Mouse (Mus musculus) forebrain, embryonic 11.5 days (tissue): ENCODE measurements around the gene Ccdc57. TPM values are rescaled to one million over a fixed set of nuclear protein-coding genes. Genes with fewer than 3 reads are reported as not detected.
A peak's percentile ranks its signal among the peaks of the same experiment; 100 is the strongest.
"Not testable (repeated sequence)": the region's sequence is repeated elsewhere in the genome, so short reads cannot be mapped to it uniquely, and the experiment has no call there.

Experiments
- ATAC-seq: fragments of 200-750 bp; cut with Nextera tagmentation; replicated peaks from 2 replicates; pipeline ENCODE4 v1.8.0; 2017; ENCODE audit warnings: moderate TSS enrichment; ENCODE audit not compliant: low FRiP score
- DNase-seq: peaks from one replicate; pipeline ENCODE4 v3.0.0-alpha.2; 2017; ENCODE audit warnings: low spot score
- H3K27ac ChIP-seq: fragments of 300-500 bp; sonication (generic); 2 replicates; pipeline ENCODE4 v1.5.1; 2014; ENCODE audit warnings: low read depth, low read length
- H3K27me3 ChIP-seq: fragments of 300-500 bp; sonication (generic); 2 replicates; pipeline ENCODE4 v1.6.1; 2014; ENCODE audit warnings: mild to moderate bottlenecking, low read length, mixed read lengths; ENCODE audit not compliant: control insufficient read depth, insufficient read depth
- H3K36me3 ChIP-seq: fragments of 300-500 bp; sonication (generic); 2 replicates; pipeline ENCODE4 v1.6.1; 2014; ENCODE audit warnings: mild to moderate bottlenecking, low read length, moderate library complexity, mixed read lengths; ENCODE audit not compliant: control insufficient read depth, insufficient read depth
- H3K4me1 ChIP-seq: fragments of 300-500 bp; sonication (generic); replicated peaks from 2 replicates; pipeline ENCODE4 v1.6.1; 2014; ENCODE audit warnings: low read length, mixed read lengths; ENCODE audit not compliant: control insufficient read depth, insufficient read depth
- H3K4me2 ChIP-seq: fragments of 300-500 bp; sonication (generic); 2 replicates; pipeline ENCODE4 v1.6.1; 2014; ENCODE audit warnings: low read depth, mild to moderate bottlenecking, low read length, moderate library complexity, mixed read lengths; ENCODE audit not compliant: severe bottlenecking
- H3K4me3 ChIP-seq: fragments of 300-500 bp; sonication (generic); 2 replicates; pipeline ENCODE4 v1.5.1; 2014; ENCODE audit warnings: low read depth, low read length
- H3K9ac ChIP-seq: fragments of 300-500 bp; sonication (generic); 2 replicates; pipeline ENCODE4 v1.6.1; 2014; ENCODE audit warnings: low read length
- H3K9me3 ChIP-seq: fragments of 300-500 bp; sonication (generic); 2 replicates; pipeline ENCODE4 v1.6.1; 2016; ENCODE audit warnings: low read length, mixed read lengths; ENCODE audit not compliant: control insufficient read depth
- WGBS: fragments of 180-500 bp; shearing (Covaris S2); extraction: QIAGEN DNeasy Blood & Tissue Kit; methylation state at CpG from one replicate; pipeline ENCODE4 v1.1.7; 2014; 5-methylcytosine and 5-hydroxymethylcytosine counted together
- polyA plus RNA-seq: library from polyadenylated mRNA; unstranded; fragments of >200 nt; fragmentation: Nextera tagmentation; extraction: Ambion mirVana; gene quantifications from 2 replicates; pipeline ENCODE4 v1.2.1, GENCODE M21; 2014

Ccdc57 gene
- polyA plus RNA-seq, 1 experiment from 2014 or later: 7.7 TPM

GRCm38 (mm10) chr11:120789355-120789754, 143.3 kb downstream of the Ccdc57 start:
- H3K4me1 ChIP-seq: peaks cover 6% of the 10 kb centered on the region
- no peak overlapping the region for H3K4me3 ChIP-seq
- peaks cover 28% of the 10 kb centered on the region for H3K36me3 ChIP-seq
- H3K9me3 ChIP-seq: no peaks in the 10 kb centered on the region
- H3K27me3 ChIP-seq: no peaks in the 10 kb centered on the region
- WGBS: 78% methylated on average over 4 of the region's 4 CpGs
- H3K9ac ChIP-seq: no peak overlapping the region
- H3K27ac ChIP-seq: no peak overlapping the region
- ATAC-seq (no peak), DNase-seq (no peak)
- no peak overlapping the region for H3K4me2 ChIP-seq

- not testable (repeated sequence) for DNase-seq, H3K4me3 ChIP-seq, H3K4me1 ChIP-seq, H3K9ac ChIP-seq, ATAC-seq, H3K27ac ChIP-seq, H3K9me3 ChIP-seq, H3K27me3 ChIP-seq, H3K4me2 ChIP-seq
- H3K36me3 ChIP-seq: peaks cover 27% of the 10 kb centered on the region
- 91% methylated on average over 9 of the region's 10 CpGs for WGBS
Observed at GRCm38 (mm10) chr11:120788460-120788859, 144.2 kb downstream of the Ccdc57 start.

- 40% methylated on average over 9 of the region's 9 CpGs for WGBS
- Histone ChIP-seq H3K4me1 (peaks cover 6% of the 10 kb centered on the region), H3K9ac (peak overlapping the region; percentile 91), H3K27me3 (no peaks in the 10 kb centered on the region; the same call in 1 of the 2 replicates), H3K9me3 (no peaks in the 10 kb centered on the region), H3K4me3 (peak overlapping the region; percentile 99), H3K27ac (no peak overlapping the region), H3K36me3 (peaks cover 17% of the 10 kb centered on the region), H3K4me2 (peak overlapping the region; percentile 99)
- no peak for ATAC-seq
- no peak for DNase-seq
Observed at GRCm38 (mm10) chr11:120785145-120785544, 147.5 kb downstream of the Ccdc57 start.

DNA sequence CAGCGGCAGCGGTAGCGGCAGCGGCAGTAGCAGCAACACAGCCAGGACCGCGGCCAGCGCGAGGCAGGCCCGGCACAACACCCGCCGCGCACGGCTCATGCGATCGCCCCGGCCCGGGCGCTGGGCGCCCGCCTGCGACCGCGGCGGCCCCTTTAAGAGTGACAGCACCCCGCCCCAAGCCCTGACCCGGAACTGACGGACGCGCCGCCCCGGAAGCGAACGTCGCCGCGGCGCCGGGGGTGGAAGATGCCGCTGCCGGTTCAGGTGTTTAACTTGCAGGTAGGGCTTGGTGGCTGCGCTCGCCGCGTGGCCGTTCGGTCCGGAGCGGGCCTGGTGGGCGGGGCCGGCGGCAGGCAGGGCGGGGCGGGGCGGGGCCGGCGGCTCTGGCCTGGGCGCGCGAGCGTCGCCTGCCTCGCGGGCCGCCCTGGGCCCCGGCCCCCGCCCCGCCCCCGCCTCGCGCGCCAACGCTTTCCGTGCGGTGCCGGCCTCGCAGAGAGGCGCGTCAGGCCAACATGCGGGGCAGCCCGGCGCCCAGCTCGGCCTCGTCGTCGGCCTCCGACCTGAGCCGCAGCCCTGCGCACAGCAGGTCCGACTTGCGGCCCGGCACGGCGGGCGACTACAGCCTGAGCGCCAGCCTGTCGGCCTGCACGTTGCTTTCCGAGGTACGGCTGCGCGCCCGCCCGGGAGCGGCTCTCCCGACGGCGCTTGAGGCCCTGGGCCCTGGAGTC, 148.4 kb downstream of the Ccdc57 start, which contains the start of the genes Rfng and Gps1:
Gene Rfng, minus strand, starts transcription at position 144 of the 728 bp plus-strand sequence.
Gene Gps1, plus strand, starts transcription at position 209 of the 728 bp plus-strand sequence.
- Histone ChIP-seq H3K4me2 (peak within 1 kb of the TSS; percentile 99), H3K4me3 (peak within 1 kb of the TSS; percentile 99), H3K27ac (peak within 1 kb of the TSS; percentile 46; the same call in 1 of the 2 replicates), H3K9me3 (no peaks in the 10 kb centered on the region), H3K9ac (peak within 1 kb of the TSS; percentile 91), H3K27me3 (no peaks in the 10 kb centered on the region; the same call in 1 of the 2 replicates), H3K36me3 (peaks cover 11% of the 10 kb centered on the region), H3K4me1 (peaks cover 6% of the 10 kb centered on the region)
- WGBS: under 1% methylated on average over 87 of the region's 107 CpGs
- ATAC-seq: peak; percentile 83
- DNase-seq: peak; percentile 90

GRCm38 (mm10) chr11:120783426-120784063, 149.1 kb downstream of the Ccdc57 start:
- WGBS: 3% methylated on average over 42 of the region's 42 CpGs
- H3K36me3 ChIP-seq: peaks cover 9% of the 10 kb centered on the region
- ATAC-seq (peak; percentile 25; the same call in 1 of the 2 replicates), DNase-seq (no peak)
- H3K27me3 ChIP-seq: no peaks in the 10 kb centered on the region; the same call in 1 of the 2 replicates
- H3K4me3 ChIP-seq: peak overlapping the region; percentile 99
- peaks cover 6% of the 10 kb centered on the region for H3K4me1 ChIP-seq
- 0 out of 2 replicates have a peak overlapping the region, but pooled peaks have one; percentile 46 for H3K27ac ChIP-seq
- no peaks in the 10 kb centered on the region for H3K9me3 ChIP-seq
- H3K9ac ChIP-seq: peak overlapping the region; percentile 91
- peak overlapping the region; percentile 99 for H3K4me2 ChIP-seq

DNA sequence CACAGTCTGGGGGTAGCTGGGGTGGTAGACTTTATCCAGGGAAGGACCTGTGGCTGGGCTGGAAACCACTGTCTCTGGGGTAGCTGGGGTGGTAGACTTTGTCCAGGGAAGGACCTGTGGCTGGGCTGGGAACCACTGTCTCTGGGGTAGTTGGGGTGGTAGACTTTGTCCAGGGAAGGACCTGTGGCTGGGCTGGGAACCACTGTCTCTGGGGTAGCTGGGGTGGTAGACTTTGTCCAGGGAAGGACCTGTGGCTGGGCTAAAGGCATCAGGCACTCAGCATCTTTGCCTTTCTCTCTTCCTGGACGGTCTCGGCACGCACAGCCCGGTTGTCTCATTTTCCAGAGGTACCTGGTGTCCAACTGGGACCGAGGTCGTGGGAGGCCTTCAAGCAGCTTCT, 151.3 kb downstream of the Ccdc57 start:
- WGBS: 93% methylated on average over 6 of the region's 6 CpGs
- H3K27me3 ChIP-seq, ATAC-seq: not testable (repeated sequence)

GRCm38 (mm10) chr11:120779876-120780275, 152.8 kb downstream of the Ccdc57 start:
- H3K4me3 ChIP-seq: no peak overlapping the region
- peaks cover under 1% of the 10 kb centered on the region; the same call in 1 of the 2 replicates for H3K4me1 ChIP-seq
- no peaks in the 10 kb centered on the region; the same call in 1 of the 2 replicates for H3K27me3 ChIP-seq
- WGBS: 75% methylated on average over 1 of the region's 1 CpGs
- no peak for DNase-seq
- no peak overlapping the region for H3K9ac ChIP-seq
- no peak overlapping the region for H3K27ac ChIP-seq
- ATAC-seq: no peak
- no peaks in the 10 kb centered on the region for H3K36me3 ChIP-seq
- no peak overlapping the region for H3K4me2 ChIP-seq
- no peaks in the 10 kb centered on the region for H3K9me3 ChIP-seq

More for the DNA sequence above, 151.3 kb downstream of the Ccdc57 start:
- H3K4me1 ChIP-seq, H3K4me3 ChIP-seq, DNase-seq, H3K27ac ChIP-seq, H3K36me3 ChIP-seq, H3K9me3 ChIP-seq, H3K4me2 ChIP-seq, H3K9ac ChIP-seq: not testable (repeated sequence)

DNA sequence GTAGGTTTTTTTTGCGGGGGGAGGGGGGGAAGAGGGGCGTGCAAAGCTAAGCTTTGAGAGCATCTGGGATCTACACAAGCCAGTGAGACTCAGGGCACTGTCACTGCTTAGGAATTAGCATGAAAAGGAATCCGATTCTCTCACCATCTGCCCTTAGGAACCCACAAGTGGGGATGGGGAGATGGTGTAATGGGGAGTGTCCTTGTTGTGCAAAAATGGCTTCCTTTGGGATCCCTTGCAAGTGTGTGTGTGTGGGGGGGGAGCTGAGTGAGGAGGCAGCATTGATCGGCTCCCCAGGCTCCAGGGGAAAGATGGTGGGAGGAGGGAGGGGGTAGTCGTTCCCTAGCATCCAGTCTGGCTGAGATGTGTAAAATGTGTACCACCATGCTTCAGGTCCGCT, 155.5 kb downstream of the Ccdc57 start:
- Histone ChIP-seq H3K27me3 (no peaks in the 10 kb centered on the region), H3K4me2 (no peak overlapping the region), H3K4me3 (no peak overlapping the region), H3K36me3 (no peaks in the 10 kb centered on the region), H3K9ac (no peak overlapping the region), H3K4me1 (no peaks in the 10 kb centered on the region), H3K27ac (no peak overlapping the region), H3K9me3 (no peaks in the 10 kb centered on the region)
- no peak for ATAC-seq
- WGBS: 31% methylated on average over 6 of the region's 6 CpGs
- DNase-seq: no peak
